Mouse (Mus musculus): ENCODE results near the gene Rasgef1b. TPM values are rescaled to one million over a fixed set of nuclear protein-coding genes. Genes with fewer than 3 reads are reported as not detected.

Rasgef1b gene
- polyA plus RNA-seq, 1 experiment from 2014 or later: 65.7 TPM

Other genes starting within 250 kb of the Rasgef1b start
- 0.65 and 1.3 TPM in 2 replicates for gene Vamp9, start 177.2 kb upstream of the Rasgef1b start, polyA plus RNA-seq (2015; fragmentation: Nextera tagmentation; extraction: Ambion mirVana)
- 156 and 180 TPM in 2 replicates for gene Hnrnpd, start 249.9 kb upstream of the Rasgef1b start, polyA plus RNA-seq (2015; fragmentation: Nextera tagmentation; extraction: Ambion mirVana)
- 2.8 and 3.8 TPM in 2 replicates for gene 4930524J08Rik, start 250.0 kb upstream of the Rasgef1b start, polyA plus RNA-seq (2015; fragmentation: Nextera tagmentation; extraction: Ambion mirVana)